Mouse (Mus musculus) kidney, adult 11 months (tissue): ENCODE data around the gene Bcl7a.

Experiments used
- DNase-seq: peaks from one replicate; pipeline ENCODE4 v3.0.0; 2022

Gene Bcl7a

DNA sequence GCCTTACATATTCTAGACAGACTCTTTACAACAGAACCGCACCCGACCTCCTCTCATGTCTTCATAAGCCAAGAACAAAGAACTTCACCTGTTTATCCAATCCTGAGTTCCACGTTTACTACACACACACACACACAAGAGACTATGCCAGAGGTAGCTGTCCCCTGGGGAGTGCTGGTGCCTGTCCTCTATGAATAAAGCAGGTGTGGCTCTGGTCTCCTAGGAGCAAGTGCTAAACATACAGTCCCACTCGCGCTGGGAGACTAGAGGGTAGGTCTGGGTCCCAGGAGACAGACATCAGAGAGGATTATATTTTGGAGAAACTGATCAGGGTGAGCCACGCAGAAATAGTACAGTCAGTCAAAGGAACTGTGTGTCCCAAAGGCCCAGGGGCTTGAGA lies 10.1 kb upstream of the Bcl7a start:
- DNase-seq = no peak

GRCm38 (mm10) chr5:123336205-123336961 lies 7.3 kb upstream of the Bcl7a start:
- DNase-seq = no peak

DNA sequence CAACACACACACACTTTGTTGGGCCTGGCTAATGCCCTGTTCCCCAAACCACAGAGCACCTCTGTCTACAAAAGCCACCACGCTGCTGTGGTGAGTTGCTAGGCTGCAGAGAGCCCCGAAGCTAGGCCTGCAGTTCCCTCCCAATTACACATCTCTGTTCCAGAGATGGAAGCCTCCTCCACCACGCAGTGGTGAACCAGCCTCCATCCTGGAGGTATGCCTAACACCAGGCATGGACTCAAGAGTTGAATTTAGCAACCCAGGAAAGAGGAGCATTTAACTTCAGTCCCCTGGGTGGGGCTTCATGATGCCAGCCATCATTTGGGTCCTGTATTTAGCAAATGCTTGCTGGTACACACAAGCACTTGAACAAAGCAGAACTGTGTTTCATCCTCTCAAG lies 5.2 kb upstream of the Bcl7a start:
- no peak for DNase-seq

DNA sequence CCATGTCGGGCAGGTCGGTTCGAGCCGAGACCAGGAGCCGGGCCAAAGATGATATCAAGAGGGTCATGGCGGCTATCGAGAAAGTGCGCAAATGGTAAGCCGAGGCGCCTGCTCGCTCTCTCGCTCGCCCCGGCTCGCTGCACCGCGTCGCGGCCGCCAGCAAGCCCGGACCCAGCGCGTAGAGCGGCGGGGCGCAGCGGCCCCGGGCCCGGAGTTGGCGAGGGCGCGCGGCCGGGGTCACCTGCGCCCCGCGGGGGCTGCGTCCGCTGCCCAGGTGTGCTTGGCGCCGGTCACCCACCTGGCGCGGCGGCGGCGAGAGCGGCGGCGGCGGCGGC lies 961 bp downstream of the Bcl7a start:
- DNase-seq = no peak

- peak; percentile 54 for DNase-seq
Measured at GRCm38 (mm10) chr5:123344963-123345852, 1.6 kb downstream of the Bcl7a start.

DNA sequence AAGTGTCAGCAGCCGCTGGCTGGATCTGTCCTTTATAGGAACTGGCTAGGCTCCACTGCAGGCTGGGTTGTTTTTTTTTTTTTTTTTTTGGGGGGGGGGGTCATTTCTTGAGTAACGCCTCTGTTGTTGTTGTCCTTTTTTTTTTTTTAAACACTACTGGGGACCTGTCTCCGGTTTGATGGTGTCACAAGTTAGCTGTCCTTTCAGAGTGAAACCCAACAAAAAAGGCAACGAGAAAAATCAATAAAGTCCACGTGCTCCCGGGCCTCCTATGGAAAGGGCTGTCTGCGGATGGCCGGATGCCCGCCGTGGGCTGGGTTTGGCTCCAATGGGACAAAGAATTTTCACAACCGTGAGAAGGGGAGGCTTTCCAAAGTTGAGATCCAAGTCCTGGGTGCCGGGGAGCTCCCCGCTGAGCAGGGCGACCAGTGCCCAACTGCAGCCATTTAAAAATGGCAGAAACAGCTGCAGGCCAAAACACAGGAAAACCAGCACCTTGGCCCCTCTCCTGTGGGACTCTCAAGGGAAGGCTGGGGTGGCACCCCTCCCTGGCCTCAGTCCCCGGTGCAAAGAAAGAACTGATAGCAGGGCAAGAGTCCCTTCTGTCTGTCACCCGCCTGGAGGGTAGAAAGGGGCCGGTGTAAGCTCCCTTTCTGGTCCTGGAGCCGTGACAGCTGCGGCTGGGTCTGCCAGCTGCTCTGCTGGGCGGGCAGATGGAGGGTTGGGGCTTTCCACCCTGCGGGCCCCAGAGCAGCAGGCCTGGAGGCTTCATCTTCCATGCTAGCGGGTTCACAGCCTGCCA lies 2.4 kb downstream of the Bcl7a start:
- DNase-seq = peak; percentile 80

DNA sequence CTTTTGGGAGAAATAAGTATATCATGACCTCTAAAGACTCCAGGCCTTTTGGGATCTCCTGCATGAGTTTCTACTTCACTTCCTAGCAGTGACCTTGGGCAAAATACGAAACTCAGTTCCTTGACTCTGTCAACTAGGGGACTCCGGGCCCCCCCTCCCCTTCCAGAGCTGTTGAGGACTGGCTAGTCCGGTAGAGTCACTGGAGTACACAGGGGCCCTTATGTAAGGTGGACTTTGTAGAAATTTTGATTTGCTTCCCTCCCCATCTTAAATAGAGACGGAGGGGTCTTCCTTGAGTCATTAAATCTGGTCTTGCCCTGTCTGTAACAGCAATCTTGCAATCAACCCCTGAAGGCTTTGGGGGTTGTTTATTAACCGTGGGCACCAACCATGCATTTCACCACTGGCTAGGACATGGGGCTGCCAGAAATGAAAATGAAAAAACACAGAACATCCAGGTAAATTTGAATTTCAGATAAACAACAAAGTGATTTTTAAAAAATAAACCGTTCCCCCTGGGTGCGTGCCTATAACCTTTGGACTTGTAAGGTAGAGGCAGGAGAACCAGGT lies 3.2 kb downstream of the Bcl7a start:
- DNase-seq = peak; percentile 89

DNA sequence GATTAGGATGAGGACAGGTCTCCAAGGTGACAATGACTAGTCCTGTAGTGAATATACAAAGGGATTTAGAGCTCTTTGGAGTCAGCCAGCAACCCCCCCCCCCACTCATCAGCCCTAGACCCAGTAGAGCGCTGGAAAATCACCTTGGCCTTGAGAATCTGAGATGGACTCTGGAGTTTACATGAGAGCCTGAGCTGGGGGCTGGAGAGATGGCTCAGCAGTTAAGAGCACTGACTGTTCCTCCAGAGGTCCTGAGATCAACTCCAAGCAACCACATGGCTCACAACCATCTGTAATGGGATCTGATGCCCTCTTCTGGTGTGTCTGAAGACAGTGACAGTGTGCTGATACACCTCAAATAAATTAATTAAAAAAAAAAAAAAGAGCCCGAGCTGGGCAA lies 4.4 kb downstream of the Bcl7a start:
- no peak for DNase-seq

DNA sequence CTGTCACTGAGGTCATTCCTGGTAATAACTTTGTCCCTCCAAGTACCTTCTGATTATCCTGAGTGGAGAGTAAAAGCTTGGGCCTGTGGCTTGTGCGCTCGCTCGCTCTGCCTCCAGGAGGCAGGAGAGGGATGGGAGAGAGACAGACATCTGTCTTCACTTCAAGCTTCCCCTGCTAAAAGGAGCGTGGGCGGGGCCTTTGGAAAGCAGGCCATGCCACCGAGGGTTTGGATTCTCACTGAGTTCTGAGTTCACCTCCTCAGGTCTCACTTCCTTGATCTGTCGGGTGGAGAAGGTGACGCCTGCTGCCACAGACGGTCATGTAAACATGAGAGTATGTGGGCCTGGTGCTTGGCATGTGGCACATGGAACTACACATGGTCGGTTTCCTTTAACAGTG lies 6.8 kb downstream of the Bcl7a start:
- no peak for DNase-seq

GRCm38 (mm10) chr5:123355918-123356317 lies 12.3 kb downstream of the Bcl7a start:
- peak; percentile 84 for DNase-seq

- DNase-seq = peak; percentile 47
Measured at GRCm38 (mm10) chr5:123357253-123357652, 13.6 kb downstream of the Bcl7a start.

- DNase-seq = peak; percentile 96
Measured at GRCm38 (mm10) chr5:123359431-123359830, 15.8 kb downstream of the Bcl7a start.

DNA sequence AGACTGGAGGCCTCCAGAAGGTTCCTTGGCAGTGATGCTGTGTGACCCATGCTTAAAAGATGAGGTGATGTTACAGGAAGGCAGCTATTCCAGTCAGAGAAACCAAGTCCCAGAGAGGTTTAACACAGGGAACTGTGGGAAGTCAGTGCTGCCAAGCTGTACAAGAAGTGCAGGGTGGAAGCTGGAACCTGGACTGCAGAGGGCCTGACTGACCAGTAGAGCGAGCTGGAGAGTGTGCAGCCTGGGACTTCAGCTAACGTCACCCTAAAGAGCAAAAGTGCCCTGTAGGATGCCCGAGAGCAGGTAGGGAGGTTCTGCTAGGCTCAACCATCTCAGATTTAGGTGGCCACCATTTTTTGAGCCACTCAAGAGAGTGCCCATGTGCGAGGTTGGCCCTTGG lies 19.3 kb downstream of the Bcl7a start:
- DNase-seq = no peak

GRCm38 (mm10) chr5:123364302-123364971 lies 20.8 kb downstream of the Bcl7a start:
- peak; percentile 82 for DNase-seq

DNA sequence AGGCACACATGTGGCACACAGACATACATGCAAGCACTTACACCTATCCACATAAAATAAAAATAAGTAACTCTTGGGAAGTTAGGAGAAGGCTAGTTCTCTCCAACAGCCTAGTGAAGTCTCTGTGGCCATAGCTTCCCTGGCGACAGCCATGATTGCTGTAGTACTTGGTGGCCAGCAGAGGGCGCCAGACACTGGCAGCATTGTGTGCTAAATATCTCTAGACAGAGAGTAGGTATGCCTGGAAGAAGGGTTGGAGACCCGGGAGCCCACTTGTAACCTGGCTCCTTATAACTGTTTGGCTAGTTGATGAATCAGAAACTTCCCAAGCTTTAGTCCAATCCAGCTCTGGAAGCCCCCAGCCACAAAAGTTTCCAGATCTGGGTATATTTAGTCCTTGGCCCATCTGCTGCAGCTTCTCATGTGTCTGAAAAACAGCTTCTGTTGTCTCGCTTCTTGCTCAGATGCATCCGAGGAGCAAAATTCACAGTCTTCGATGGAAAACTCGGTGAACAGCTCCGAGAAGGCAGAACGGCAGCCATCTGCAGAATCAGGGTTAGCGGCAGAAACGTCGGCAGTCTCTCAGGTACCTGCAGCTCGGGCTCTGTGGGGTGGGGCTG lies 25.3 kb downstream of the Bcl7a start:
- peak; percentile 16 for DNase-seq

DNA sequence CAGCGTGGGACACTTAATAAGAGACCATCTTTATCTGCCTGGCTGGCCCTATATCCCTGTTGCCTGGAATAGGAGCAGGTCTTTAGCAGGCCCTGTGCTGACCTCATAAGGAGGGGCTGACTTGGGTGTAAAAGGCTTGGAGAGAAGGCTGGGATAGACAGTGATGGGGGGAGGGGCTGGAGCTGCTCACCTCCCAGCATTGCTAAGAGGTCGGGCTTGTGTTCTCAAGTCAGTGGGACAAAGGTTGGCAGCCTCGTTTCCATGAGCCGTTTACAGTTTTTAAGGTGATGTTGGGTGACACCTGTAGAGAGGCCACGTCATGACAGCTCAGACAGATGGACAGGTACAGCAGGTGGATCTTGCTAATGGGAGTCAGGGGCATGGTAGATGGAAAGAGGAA lies 26.4 kb downstream of the Bcl7a start:
- peak; percentile 50 for DNase-seq

DNA sequence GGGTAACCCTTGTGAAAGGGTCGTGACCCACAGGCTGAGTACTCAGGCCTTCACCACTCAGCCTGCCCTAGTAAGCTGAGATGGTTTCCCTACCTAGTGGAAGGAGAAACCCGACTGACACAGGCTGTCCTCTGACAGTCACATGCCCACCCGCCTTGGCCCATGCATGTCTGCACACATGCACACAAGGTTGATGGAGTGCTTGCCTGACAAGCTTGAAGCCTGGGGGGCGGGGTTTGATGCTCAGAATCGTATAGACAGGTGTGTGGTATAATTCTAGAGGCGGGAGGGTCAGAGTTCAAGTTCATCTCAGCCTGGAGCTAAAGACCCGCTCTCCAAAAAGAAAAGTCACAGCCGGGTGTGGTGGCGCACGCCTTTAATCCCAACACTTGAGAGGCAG lies 31.6 kb downstream of the Bcl7a start:
- DNase-seq = no peak

GRCm38 (mm10) chr5:123375793-123376452 lies 32.3 kb downstream of the Bcl7a start:
- no peak for DNase-seq

DNA sequence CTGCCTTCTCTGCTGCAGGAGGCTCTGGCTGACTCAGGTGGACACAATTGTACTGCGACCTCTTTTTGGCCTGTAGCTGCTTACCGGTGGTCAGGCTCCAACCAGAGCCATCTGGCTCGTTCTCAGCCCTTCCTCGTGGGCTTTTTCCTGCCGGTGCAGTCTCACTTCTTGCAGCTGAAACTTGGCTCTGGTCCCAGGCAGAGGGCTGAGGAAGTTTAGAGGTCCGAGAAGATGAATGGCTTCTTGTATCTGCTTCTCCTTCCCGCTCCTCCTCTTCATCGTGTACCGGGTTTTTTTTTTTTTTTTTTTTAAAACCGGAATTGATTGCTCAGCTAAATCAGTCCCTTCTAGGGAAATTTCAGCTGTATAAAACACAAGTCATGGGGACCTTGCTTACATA lies 32.9 kb downstream of the Bcl7a start:
- peak; percentile 85 for DNase-seq

DNA sequence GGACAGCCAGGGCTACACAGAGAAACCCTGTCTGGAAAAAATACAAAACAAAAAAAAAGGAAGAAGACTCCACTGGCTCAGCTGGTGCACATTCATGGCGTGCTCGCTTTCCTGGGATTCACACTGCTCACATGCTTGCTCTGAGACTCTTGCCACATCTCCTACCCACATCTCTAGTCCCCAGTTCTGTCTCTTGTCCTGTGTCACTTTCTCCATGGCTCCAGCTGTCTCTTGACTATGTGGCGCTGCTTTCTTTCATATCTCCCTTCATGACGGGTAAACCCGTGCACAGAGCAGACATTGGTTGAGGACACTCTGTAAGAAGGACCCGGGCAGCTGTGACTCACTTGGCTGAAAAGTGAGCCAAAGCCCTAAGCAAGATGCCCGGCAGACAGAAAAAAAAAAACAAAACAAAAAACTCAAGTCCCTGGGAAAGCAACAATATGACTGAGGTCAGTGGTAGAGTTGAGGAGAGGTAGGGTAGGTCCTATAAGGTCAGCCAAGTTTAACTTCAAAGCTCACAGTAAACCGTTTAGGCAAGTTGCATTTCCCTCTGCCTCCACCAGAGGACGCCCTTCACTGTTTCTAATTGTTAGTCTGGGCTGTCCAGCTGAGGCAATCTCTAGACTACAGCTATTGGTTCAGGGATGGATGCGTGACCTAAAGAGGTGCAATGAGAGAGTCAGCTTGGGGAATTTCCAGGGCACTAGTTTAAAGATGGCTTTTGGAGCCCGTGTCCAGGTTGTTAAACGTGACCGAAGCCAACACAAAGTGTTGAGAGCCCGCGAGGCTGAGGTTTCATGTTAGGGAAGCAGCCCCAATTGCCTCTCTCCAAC lies 33.7 kb downstream of the Bcl7a start:
- DNase-seq = peak; percentile 65
